Mouse (Mus musculus): Measurements from ENCODE around the gene Rptor. TPM values are rescaled to one million over a fixed set of nuclear protein-coding genes. Genes with fewer than 3 reads are reported as not detected.

Gene Rptor
- total and polyA plus RNA-seq, 3 experiments = 33.9 to 34.9 TPM; not detected in 1

DNA sequence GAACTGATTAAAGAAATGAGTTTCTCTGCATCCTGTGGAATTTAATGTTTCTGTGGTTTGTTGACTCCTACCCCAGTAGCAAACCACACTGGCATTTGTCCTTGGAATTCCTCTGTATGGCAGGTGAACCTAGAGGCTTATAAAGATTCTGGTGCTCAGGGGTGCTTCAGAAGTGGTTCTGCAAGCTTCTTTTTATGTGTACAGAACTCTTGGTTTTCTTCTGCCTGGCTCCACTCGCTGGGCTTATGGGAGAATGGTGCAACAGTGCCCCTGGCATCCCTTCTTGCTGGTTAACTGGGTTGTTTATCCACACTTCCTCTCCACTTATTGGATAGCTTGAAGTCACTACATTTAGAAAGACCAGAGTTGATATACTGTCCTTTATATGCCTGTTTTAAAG is 104.6 kb downstream of the Rptor start:
- Histone ChIP-seq H3K27ac (ENCODE audit: control insufficient read depth, low read depth, low read length) (no peak overlapping the region), H3K4me1 (ENCODE audit: control insufficient read depth in 1 of 2, insufficient read depth in 2 of 2, low read length in 2 of 2) (peaks cover 3 to 13% of the 10 kb centered on the region in 2 experiments), H3K36me3 (ENCODE audit: control insufficient read depth in 1 of 2, insufficient read depth in 2 of 2, low read length in 2 of 2) (peaks cover 0 to 14% of the 10 kb centered on the region in 2 experiments; a peak in 2 of 4 replicates), H3K79me2 (ENCODE audit: control insufficient read depth, insufficient read depth, low read length, poor library complexity) (peaks cover 25% of the 10 kb centered on the region), H3K9ac (ENCODE audit: control insufficient read depth, low read depth, low read length, poor library complexity, severe bottlenecking) (no peak overlapping the region), H3K9me3 (replicated peaks; ENCODE audit: insufficient read depth, low read length) (no peaks in the 10 kb centered on the region), H3K4me3 (ENCODE audit: control insufficient read depth in 1 of 2, insufficient read depth in 1 of 2, low read depth in 2 of 2, low read length in 2 of 2) (no peak overlapping the region), H3K27me3 (ENCODE audit: control insufficient read depth in 1 of 2, insufficient read depth in 2 of 2, low read length in 2 of 2) (no peaks in the 10 kb centered on the region)
- no peak for DNase-seq (ENCODE audit: low read depth, low spot score)
- TF ChIP-seq SIN3A (IDR thresholded peaks at IDR 0.05; ENCODE audit: low read length) (no peak), POLR2AphosphoS5 (IDR thresholded peaks at IDR 0.05; ENCODE audit: borderline replicate concordance, low read depth, low read length) (no peak), KAT2A (conservative IDR thresholded peaks at IDR 0.05; ENCODE audit: low read depth, low read length) (no peak), POLR2AphosphoS2 (IDR thresholded peaks at IDR 0.05; ENCODE audit: low read length) (no peak)

- H3K36me3 ChIP-seq (ENCODE audit: control insufficient read depth in 1 of 2, insufficient read depth in 2 of 2, low read length in 2 of 2) = peaks cover 0 to 14% of the 10 kb centered on the region in 2 experiments; a peak in 2 of 4 replicates
- DNase-seq (ENCODE audit: low read depth, low spot score) = peak; percentile 81
- H3K9ac ChIP-seq (ENCODE audit: control insufficient read depth, low read depth, low read length, poor library complexity, severe bottlenecking) = no peak overlapping the region
- H3K4me3 ChIP-seq (ENCODE audit: control insufficient read depth in 1 of 2, insufficient read depth in 1 of 2, low read depth in 2 of 2, low read length in 2 of 2) = no peak overlapping the region
- peak overlapping the region; percentile 10; the same call in 1 of the 2 replicates for H3K27ac ChIP-seq (ENCODE audit: control insufficient read depth, low read depth, low read length)
- H3K79me2 ChIP-seq (ENCODE audit: control insufficient read depth, insufficient read depth, low read length, poor library complexity) = peaks cover 30% of the 10 kb centered on the region
- peaks cover 3 to 13% of the 10 kb centered on the region in 2 experiments for H3K4me1 ChIP-seq (ENCODE audit: control insufficient read depth in 1 of 2, insufficient read depth in 2 of 2, low read length in 2 of 2)
- H3K9me3 ChIP-seq (replicated peaks; ENCODE audit: insufficient read depth, low read length) = no peaks in the 10 kb centered on the region
- no peaks in the 10 kb centered on the region for H3K27me3 ChIP-seq (ENCODE audit: control insufficient read depth in 1 of 2, insufficient read depth in 2 of 2, low read length in 2 of 2)
- TF ChIP-seq E2F4 (IDR thresholded peaks at IDR 0.05; ENCODE audit: borderline replicate concordance, low read depth, low read length) = no peak
- 0 out of 2 replicates have a peak, but pooled peaks have one; percentile 25 for TF ChIP-seq ELF1 (IDR thresholded peaks at IDR 0.05; ENCODE audit: low read depth, low read length)
- no peak for TF ChIP-seq BHLHE40 (IDR thresholded peaks at IDR 0.05; ENCODE audit: borderline replicate concordance, low read depth, low read length)
- peak; percentile 87; the same call in 1 of the 2 replicates for TF ChIP-seq MEF2A (IDR thresholded peaks at IDR 0.05; ENCODE audit: extremely low read depth, insufficient replicate concordance, low read depth, low read length, poor library complexity, severe bottlenecking)
- TF ChIP-seq RAD21 (IDR thresholded peaks at IDR 0.05; ENCODE audit: low read depth, low read length) = no peak
- TF ChIP-seq USF1 (IDR thresholded peaks at IDR 0.05; ENCODE audit: low read depth, low read length) = no peak
- TF ChIP-seq SIN3A (IDR thresholded peaks at IDR 0.05; ENCODE audit: low read length) = peak; percentile 59; the same call in 1 of the 2 replicates
- no peak for TF ChIP-seq GABPA (IDR thresholded peaks at IDR 0.05; ENCODE audit: low read depth, low read length)
- TF ChIP-seq MYC (IDR thresholded peaks at IDR 0.05; ENCODE audit: low read depth, low read length) = peak; percentile 56; the same call in 1 of the 2 replicates
- no peak for TF ChIP-seq SMC3 (IDR thresholded peaks at IDR 0.05; ENCODE audit: low read depth, low read length)
- TF ChIP-seq TCF12 (IDR thresholded peaks at IDR 0.05; ENCODE audit: low read depth, low read length) = no peak
- TF ChIP-seq MAFK (IDR thresholded peaks at IDR 0.05; ENCODE audit: borderline replicate concordance, low read depth, low read length) = no peak
- TF ChIP-seq POLR2AphosphoS2 (IDR thresholded peaks at IDR 0.05; ENCODE audit: low read length) = no peak
- no peak for TF ChIP-seq HCFC1 (IDR thresholded peaks at IDR 0.05; ENCODE audit: low read depth, low read length)
- 0 out of 2 replicates have a peak, but pooled peaks have one; percentile 25 for TF ChIP-seq TBP (IDR thresholded peaks at IDR 0.05; ENCODE audit: low read depth, low read length)
- no peak for TF ChIP-seq NRF1 (IDR thresholded peaks at IDR 0.05; ENCODE audit: insufficient read depth, low read depth, low read length, poor library complexity, severe bottlenecking)
- no peak for TF ChIP-seq ZMIZ1 (IDR thresholded peaks at IDR 0.05; ENCODE audit: low read depth, low read length)
- TF ChIP-seq EP300 (IDR thresholded peaks at IDR 0.05; ENCODE audit: low read depth in 1 of 2, low read length in 2 of 2) = peak; percentile 32 to 38; a peak in 3 of 4 replicates
- no peak for TF ChIP-seq POLR2A (IDR thresholded peaks at IDR 0.05; ENCODE audit: control insufficient read depth in 1 of 2, insufficient read depth in 1 of 2, low read depth in 1 of 2, low read length in 2 of 2, poor library complexity in 1 of 2)
- no peak for TF ChIP-seq POLR2AphosphoS5 (IDR thresholded peaks at IDR 0.05; ENCODE audit: borderline replicate concordance, low read depth, low read length)
- TF ChIP-seq CHD1 (IDR thresholded peaks at IDR 0.05; ENCODE audit: low read depth, low read length) = no peak
- TF ChIP-seq KAT2A (conservative IDR thresholded peaks at IDR 0.05; ENCODE audit: low read depth, low read length) = no peak
- no peak for TF ChIP-seq USF2 (IDR thresholded peaks at IDR 0.05; ENCODE audit: borderline replicate concordance in 1 of 2, insufficient read depth in 1 of 2, low read depth in 1 of 2, low read length in 2 of 2)
- peak; percentile 61 for TF ChIP-seq MXI1 (IDR thresholded peaks at IDR 0.05; ENCODE audit: low read depth, low read length)
- TF ChIP-seq ZNF384 (IDR thresholded peaks at IDR 0.05; ENCODE audit: low read depth, low read length) = no peak
- no peak for TF ChIP-seq UBTF (IDR thresholded peaks at IDR 0.05; ENCODE audit: borderline replicate concordance, insufficient read depth, low read depth, low read length)
- no peak for TF ChIP-seq MYB (IDR thresholded peaks at IDR 0.05; ENCODE audit: low read depth, low read length)
- TF ChIP-seq GATA1 (IDR thresholded peaks at IDR 0.05; ENCODE audit: low read depth, low read length) = no peak
- TF ChIP-seq MAZ (IDR thresholded peaks at IDR 0.05; ENCODE audit: low read depth, low read length) = no peak
- TF ChIP-seq TAL1 (IDR thresholded peaks at IDR 0.05; ENCODE audit: low read length) = no peak
Measured at GRCm38 (mm10) chr11:119709239-119709638, 106.5 kb downstream of the Rptor start.

Data from MEL (cell line).